Mouse (Mus musculus) thymus, postnatal 0 days (tissue): Measurements from ENCODE around the gene Rps5. TPM values are rescaled to one million over a fixed set of nuclear protein-coding genes. Genes with fewer than 3 reads are reported as not detected.
A peak's percentile ranks its signal among the peaks of the same experiment; 100 is the strongest.
"Not testable (repeated sequence)": the region's sequence is repeated elsewhere in the genome, so short reads cannot be mapped to it uniquely, and the experiment has no call there.

Source experiments
- DNase-seq: peaks from one replicate; pipeline ENCODE4 v3.0.0-alpha.2; 2015; ENCODE audit warnings: low spot score
- polyA plus RNA-seq: library from polyadenylated mRNA; unstranded; fragments of >200 nt; fragmentation: Nextera tagmentation; extraction: Ambion mirVana; gene quantifications from 2 replicates; pipeline ENCODE4 v1.2.1, GENCODE M21; 2015

The Rps5 gene
- 1,115 and 1,143 TPM in 2 replicates for polyA plus RNA-seq

DNA sequence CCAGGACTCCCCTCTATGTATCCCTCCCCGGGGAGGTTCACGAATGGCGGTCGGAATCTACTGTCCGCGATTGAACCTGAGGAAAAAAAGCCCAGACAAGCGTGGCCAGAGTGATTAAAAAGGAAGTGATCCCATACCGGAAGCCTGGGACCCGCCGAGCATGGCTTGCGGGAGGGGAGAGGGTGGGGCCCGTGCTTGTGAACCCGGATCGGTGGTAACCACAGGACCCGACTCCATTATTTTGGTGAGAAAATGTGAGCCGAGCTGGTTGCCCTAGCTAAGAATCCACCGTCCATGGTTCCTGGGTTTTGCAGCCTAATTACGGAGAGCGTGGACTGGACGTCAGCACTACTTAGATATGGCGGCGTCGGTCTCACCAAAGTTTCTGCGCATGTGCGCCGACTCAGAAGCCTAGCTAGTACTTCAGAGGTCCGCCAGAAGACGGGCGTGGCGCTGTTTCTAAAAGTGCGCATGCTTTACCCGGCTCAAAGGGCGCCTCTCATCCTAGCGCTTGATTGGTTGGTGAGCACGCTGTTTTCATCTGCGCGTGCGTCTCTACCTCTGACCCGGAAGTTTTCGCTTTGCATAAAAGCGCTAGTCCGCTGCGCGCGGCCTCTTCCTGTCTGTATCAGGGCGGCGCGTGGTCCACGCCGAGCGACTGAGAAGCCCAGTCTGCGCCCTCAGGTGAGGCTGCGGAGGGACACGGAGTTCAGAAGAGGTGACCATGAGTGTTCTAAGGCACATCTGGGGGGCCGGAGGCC, at the start of gene Rps5:
TSS of gene Rps5 (plus strand) at position 586 of the 761 bp plus-strand sequence.
- DNase-seq: peak; percentile 99

DNA sequence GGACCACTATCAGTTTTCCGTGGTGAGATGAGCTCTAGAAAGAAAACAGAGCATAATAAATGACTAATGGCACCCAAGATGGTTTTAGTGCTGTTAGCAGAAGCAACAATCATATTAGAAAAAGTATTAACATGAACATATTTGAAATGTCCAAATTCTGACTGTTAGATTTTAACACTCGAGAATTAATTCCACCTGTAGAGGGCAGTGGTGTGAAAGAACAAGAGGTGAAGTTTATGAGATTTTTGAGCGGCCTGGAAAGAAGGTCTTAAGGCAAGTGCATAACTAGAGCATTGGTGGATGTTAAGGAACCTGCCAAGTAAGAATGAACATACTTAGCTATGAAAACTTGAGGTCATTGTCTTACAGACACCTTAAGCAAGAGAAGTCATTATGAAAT, 47.8 kb upstream of the Rps5 start:
- peak; percentile 51 for DNase-seq

GRCm38 (mm10) chr7:12880036-12880435, 42.1 kb upstream of the Rps5 start:
- no peak for DNase-seq

GRCm38 (mm10) chr7:12880497-12880896, 41.6 kb upstream of the Rps5 start:
- not testable (repeated sequence) for DNase-seq

- peak; percentile 92 for DNase-seq
Observed at GRCm38 (mm10) chr7:12880911-12881660, 41.0 kb upstream of the Rps5 start, which contains the start of gene Zfp128. Gene Zfp128 (plus strand): TSS chr7:12881177.

- DNase-seq: no peak
Observed at GRCm38 (mm10) chr7:12886563-12887266, 35.4 kb upstream of the Rps5 start.

DNA sequence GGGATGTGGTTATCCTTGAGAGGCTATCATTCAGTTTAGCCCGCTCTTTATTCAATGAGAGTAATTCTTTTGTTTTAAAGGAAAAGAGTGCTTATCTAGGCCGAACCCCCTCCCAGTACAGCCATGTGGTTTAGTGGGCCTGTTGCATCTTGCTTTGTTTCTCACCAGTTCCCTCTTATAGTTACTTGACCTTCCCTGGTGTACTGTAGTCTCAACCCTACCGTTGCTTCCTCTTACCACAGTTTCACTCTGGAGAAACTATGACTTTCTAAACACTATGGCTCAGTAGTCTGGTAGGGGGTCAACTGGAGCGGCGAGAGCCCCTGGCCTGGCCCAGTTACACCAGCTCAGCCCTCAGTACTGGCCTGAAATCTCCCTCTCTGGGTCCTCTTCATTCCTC, 34.5 kb upstream of the Rps5 start:
- no peak for DNase-seq

GRCm38 (mm10) chr7:12890928-12891327, 31.2 kb upstream of the Rps5 start:
- DNase-seq: no peak

GRCm38 (mm10) chr7:12891334-12891733, 30.8 kb upstream of the Rps5 start:
- no peak for DNase-seq

GRCm38 (mm10) chr7:12897655-12898410, 24.3 kb upstream of the Rps5 start, which contains the start of gene Zscan22:
Gene Zscan22 (plus strand): TSS chr7:12897815.
- peak; percentile 86 for DNase-seq

- DNase-seq: no peak
Observed at GRCm38 (mm10) chr7:12901517-12901916, 20.6 kb upstream of the Rps5 start.

GRCm38 (mm10) chr7:12903623-12904022, 18.5 kb upstream of the Rps5 start:
- peak; percentile 43 for DNase-seq

DNA sequence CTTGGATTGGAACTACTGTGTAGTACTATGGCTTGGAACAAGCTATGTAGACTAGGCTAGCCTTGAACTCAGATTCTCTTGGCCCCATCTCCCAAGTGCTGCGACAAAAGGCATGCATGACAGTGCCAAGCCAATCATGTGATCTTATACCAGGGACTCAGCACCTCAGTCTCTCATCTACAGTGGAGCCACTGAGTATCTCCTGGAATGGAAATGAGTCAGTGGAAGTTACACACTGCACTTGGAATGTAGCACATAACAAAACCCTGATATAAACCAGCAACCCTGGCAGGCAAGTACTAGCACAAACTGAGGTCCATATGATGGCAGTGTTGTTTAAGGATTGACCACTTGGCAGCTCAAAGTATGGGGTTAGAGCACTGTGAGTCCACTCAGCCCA, 16.9 kb upstream of the Rps5 start:
- DNase-seq: no peak

GRCm38 (mm10) chr7:12909498-12909962, 12.6 kb upstream of the Rps5 start:
- peak; percentile 91 for DNase-seq

DNA sequence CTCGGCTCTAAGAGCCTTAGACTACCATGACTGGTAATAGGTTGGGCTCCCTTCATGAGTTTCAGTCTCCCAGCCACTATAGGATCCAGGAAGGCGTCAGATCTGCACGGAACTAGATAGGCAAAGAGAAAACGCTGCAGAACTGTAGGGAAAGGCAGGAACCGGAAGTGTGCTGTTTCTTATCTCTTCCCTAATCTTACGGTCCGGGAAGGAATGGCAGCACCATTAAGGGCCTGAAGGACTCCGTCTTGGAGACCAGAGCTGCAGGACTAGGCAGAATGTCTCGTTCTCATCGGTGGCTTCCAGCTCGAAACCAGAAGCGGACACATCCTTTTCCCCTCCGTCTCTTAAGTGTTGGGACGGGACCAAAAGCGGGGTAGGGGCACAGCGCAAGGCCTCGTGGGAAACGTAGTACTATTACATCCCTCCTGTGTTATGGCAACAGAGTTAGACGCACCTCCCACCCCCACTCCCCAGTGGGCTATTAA, 11.9 kb upstream of the Rps5 start:
- peak; percentile 75 for DNase-seq

DNA sequence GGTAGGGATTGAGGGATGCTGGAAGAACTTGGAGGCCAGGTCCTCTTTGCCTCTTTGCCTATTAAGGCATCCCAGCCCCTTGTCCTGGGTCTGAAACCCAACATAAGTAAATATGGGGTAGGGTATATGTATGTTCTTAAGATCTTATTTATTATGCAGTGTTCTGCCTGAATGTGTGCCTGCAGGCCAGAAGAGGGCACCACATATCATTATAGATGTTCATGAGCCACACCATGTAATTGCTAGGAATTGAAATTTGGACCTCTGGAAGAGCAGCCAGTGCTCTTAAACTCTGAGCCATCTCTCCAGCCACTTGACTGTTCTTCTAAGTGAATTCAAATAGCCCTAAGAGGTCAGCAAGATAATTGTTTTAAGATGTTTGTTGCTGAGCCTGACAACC, 8.5 kb upstream of the Rps5 start:
- DNase-seq: peak; percentile 33

DNA sequence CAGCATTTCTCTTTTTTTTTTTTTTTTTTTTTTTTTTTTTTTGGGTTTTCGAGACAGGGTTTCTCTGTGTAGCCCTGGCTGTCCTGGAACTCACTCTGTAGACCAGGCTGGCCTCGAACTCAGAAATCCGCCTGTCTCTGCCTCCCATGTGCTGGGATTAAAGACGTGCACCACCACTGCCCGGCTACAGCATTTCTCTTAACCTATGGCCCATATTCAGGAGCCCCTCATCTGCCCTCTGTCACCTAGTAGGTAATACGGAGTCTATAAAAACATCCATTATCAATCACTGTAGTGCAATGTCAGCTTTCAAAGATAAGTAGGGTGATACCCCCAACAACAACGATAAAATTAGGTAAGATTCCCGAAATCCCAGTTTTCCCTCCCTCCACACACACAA, 1.6 kb upstream of the Rps5 start:
- DNase-seq: not testable (repeated sequence)

GRCm38 (mm10) chr7:12921318-12921704, 779 bp upstream of the Rps5 start:
- DNase-seq: no peak

- no peak for DNase-seq
Observed at GRCm38 (mm10) chr7:12922729-12923128, 639 bp downstream of the Rps5 start.

- DNase-seq: no peak
Observed at GRCm38 (mm10) chr7:12926316-12926715, 4.2 kb downstream of the Rps5 start.

- DNase-seq: no peak
Observed at GRCm38 (mm10) chr7:12927191-12927680, 5.1 kb downstream of the Rps5 start, which contains the start of gene Rnf225. Gene Rnf225 (plus strand): TSS chr7:12927416.
